Mouse (Mus musculus): ENCODE measurements around the gene Wwc2.

GRCm38 (mm10) chr8:47935461-47935860 lies 55.3 kb downstream of the Wwc2 start:
- TF ChIP-seq HCFC1 (IDR thresholded peaks at IDR 0.05; ENCODE audit: borderline replicate concordance, insufficient read depth, low read length) (no peak), ZC3H11A (IDR thresholded peaks at IDR 0.05; ENCODE audit: borderline replicate concordance, low read depth, low read length) (no peak), ZNF384 (IDR thresholded peaks at IDR 0.05; ENCODE audit: low read depth, low read length) (no peak), CHD2 (IDR thresholded peaks at IDR 0.05; ENCODE audit: low read depth, low read length) (no peak)
